Mouse (Mus musculus): ENCODE results near the gene Asap3.

Gene Asap3

DNA sequence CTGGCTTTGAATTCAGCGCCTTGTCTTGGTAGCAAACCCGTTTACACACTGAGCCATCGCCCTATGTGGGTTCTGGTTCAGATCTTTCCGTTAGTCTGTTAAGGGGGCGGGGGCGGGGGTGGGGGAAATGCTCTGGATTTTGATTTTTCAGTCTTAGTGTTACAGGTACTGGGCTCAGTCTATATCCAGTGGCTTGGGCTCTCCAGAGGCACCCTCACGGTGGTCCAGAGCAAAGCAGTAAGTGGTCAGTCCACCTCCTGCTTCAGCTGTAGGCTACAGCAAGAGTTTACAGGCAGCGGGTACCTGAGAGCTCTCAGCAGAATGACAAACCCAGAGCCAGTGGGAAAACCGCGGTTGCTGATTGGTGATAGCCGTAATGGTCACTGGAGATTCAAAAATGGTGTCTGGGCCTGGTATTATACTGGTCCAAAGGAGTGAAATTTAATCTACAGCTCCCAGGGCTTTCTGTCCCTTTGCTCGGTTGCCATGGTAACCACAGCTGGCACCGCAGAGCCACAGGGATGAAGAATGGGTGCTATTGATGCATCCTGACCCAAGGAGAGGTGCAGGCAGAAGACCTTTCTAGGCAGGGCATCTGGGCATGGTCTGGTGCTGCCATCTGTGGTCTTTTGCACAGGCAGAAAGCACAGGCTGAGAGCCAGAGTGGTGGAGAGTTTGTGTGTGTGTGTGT, 17.5 kb downstream of the Asap3 start:
- no peak for DNase-seq

DNA sequence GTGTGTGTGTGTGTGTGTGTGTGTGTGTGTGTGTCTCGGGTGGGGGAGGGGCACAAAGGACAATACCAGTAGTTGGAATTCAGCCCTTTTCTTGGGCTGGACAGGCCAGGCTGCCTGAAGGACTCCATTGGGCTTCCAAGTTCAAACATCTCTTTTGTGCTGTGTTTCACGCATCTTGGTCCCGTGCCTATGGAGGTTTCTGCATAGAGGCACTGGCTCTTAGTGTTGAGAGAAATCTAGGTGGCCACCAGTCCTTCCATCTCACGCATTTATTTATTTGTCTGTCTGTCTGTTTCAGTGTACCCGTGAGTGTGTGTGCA, 18.0 kb downstream of the Asap3 start:
- no peak for DNase-seq

DNA sequence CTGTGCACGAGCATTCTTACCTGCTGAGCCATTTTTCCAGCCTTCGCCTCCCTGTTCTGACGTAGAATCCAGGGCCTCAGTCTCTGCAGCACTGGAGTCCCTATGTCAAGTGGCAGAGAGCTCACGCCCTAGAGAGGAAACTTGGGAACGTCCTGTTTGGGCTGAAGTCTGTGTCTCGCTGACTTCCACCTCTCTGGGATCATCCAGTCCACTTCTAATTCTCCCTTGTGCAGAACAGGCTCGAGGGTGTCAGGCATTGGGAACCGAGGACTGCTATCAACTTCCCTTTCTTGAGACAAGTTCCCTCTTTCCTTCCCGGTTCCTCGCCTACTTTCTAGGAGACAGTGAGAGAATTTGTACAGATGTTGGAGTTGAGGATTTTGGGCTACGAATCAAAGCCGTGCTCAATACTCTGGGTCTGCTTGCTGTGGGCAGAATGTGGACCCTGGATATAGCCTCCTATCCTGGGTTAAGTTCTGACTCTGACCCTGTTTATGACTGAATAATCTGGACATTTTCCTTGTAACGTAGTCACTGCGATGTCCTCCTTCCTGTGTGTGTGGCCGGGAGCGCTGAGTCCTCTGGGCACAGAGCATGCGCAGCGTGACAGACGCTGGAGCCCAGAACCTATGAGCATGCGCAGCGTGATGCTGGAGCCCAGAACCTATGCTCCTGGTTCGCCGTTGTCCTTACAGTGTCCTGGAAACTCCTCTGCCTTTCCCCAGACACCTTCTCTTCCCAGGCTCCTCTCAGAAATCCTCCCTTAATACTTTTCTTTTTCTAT, 18.7 kb downstream of the Asap3 start:
- DNase-seq = no peak

DNA sequence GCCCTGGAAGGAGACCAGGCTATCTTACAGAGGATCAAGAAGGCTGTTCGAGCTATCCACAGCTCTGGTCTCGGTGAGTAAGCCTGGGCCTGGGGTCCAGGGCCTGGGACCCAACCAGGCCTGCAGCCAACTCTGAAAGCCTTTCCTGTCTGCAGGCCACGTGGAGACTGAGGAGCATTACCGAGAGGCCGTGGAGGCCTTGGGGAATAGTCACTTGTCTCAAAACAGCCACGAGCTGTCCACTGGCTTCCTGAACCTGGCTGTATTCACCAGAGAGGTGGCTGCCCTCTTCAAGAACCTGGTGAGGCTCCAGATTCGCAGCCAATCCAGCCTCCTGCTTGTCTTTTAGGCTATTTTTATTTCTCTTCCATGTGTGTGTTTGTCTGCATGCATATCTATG, 21.2 kb downstream of the Asap3 start:
- no peak for DNase-seq

DNA sequence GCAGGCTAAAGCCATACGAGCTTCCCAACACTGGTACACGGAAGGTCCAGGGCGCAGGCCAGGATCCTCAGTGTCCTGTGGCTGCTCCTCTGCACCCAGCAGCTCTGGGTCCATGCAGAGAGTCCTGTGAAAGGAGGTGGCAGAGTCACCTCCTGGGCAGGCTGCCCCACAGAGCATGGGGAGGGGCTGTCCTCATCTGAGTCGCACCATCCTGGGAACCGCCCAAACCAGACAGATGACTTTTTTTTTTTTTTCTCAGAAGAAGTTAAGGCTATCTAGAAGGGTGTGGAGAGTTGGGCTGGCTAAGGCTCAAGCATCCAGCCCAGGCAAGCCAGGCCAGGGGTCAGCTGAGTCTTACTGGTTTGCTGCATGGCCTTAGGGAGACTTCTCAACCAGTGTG, 22.5 kb downstream of the Asap3 start:
- DNase-seq = peak in 1 of 2 experiments; percentile 56

DNA sequence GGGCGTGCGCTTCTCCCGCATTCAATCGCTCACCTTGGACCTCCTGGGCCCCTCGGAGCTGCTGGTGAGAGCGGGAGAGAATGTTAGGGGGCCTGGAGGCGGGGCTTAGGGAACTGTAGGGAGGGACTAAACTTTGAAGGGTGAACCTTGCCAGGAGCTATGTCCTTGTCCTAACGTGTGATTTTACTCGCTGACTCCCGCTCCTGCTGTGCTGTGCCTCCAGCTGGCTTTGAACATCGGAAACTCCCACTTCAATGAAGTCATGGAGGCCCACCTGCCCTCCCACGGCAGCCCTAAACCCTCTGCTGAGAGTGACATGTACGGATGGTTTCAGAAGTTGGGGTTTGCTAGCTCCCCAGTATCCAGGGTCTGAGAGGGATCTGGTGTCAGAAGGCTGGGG, 32.5 kb downstream of the Asap3 start:
- DNase-seq = no peak

DNA sequence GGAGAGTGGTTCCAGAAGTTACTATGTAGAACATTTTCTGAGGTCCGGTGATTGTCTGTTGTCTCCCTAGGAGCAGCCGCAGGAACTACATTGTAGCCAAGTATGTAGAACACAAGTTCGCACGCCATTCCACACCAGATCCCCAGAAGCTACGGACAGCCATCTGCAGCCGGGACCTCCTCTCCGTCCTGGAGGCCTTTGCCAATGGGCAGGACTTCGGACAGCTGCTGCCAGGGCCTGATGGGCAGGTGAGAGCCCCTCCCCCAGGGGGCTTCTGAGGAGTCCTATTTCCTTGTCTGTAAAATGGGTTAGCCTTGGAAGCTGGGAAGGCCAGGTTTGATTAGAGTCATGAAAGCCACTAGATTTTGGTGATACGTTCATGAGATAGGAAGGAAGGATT, 32.9 kb downstream of the Asap3 start:
- DNase-seq = no peak

DNA sequence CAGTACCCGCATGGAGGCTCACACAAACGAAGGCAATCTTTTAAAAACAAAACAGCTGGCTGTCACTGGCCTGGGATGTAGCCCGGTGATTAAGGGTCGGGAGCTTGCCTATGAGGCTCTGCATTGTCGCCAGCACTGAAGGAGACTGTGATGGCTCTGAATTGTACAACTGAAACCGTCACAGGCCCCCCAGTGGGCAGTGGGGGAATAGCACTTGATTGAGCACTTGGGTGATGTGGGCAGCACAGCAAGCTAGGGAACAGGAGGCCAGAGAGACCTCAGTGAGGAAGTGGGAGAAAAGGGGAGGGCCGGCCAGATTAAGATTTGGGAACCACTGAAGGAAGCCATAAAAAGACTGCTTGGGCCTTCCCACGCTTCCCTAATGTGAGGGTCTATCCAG, 33.5 kb downstream of the Asap3 start:
- DNase-seq = peak; percentile 82 to 88

DNA sequence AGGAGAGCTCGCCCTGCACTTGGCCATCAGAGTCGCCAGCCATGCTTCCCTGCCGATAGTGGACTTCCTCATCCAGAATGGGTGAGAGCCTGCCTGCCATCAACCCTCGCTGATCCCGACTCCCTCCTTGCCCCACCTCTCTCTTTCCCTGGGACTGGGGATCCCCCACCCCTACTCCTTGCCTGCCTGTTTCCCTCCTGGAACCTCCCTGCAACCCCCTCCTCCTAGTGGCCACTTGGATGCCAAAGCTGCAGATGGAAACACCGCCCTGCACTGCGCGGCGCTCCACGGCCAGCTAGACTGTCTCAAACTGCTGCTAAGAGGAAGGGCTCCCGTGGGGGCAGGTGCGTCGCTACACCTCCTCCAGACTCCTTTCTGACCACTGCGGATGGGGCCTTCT, 34.0 kb downstream of the Asap3 start:
- DNase-seq = no peak

DNA sequence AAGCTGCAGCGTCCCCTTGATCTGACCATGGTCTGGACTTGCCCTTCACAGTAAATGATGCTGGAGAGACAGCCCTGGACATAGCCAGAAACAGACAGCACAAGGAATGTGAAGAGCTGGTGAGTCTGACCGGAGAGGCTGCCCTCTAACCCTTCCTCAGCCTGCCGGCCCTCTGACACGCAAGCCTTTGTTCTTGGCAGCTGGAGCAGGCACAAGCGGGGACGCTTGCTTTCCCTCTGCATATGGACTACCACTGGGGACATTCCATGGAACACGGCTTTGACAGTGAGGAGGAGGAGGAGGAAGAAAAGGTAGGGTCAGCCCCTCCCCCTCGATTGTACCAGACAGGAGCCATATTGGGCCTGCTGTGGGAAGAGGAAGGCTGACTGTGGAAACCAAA, 34.8 kb downstream of the Asap3 start:
- no peak for DNase-seq

DNA sequence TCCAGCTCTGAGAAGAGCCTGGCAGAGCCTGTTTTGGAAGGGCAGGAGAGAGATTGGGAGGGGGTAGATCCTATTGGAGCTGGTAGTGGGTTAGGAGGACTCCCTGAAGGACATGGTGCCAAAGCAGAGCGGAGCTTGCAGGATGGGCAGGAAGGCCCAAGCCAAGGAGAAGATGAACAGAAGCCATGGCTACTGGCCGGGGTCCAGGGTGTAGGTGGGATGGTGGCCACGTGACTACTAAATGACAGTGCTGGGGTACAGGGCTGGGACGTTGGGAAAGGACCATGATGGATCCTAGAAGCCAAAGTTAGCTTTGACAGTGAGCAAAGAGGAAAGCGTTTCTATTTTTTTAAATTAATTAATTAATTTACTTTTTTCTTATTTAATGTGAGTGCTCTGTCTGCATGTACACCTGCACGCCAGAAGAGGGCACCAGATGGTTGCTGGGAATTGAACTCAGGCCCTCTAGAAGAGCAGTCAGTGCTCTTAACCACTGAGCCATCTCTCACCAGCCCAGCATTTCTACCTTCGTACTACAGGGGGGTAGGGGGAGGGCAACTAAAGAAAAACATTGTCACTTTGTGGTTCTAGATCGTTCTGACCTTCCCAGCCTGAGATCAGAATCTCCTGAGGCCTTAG, 36.0 kb downstream of the Asap3 start:
- DNase-seq = peak in 1 of 2 experiments; percentile 55

DNA sequence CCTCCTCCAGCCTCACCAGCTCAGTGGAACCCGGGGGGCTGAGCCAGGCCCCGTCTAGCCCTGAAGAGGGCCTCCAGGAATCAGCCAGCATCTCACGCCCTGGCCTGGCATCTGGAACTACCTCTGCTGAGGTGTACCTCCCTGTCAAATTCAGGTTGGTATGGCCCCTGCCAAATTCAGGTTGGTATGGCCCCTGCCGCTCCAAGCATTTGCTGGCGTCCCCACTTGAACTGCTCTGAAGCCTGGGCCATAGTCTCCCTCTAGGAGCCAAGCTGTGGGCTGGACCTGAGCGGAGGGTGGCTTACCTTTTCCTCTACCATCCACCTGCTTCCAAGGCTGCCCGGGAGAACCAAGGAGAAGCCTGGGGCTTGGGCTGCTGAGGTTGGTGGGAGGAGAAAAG, 36.6 kb downstream of the Asap3 start:
- DNase-seq = no peak

DNA sequence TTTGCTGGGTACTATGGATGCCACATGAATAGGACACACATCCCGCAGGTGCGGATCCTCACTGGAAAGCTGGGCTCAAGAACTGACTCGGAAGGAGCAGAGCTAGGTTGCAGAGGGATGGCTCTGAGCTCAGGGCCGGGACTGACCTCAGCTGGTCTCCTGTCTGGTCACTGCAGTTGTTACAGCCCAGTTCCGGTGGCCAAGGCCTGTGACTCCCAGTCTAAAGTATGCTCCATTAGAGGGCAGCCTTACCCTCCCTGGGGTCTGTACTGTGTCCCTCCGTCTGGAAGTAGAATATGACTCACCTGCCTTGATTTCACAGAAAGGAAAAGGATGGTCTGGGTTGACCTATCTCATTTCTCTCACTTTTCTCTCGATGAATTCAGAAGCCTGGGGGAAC, 38.0 kb downstream of the Asap3 start:
- DNase-seq = no peak

DNA sequence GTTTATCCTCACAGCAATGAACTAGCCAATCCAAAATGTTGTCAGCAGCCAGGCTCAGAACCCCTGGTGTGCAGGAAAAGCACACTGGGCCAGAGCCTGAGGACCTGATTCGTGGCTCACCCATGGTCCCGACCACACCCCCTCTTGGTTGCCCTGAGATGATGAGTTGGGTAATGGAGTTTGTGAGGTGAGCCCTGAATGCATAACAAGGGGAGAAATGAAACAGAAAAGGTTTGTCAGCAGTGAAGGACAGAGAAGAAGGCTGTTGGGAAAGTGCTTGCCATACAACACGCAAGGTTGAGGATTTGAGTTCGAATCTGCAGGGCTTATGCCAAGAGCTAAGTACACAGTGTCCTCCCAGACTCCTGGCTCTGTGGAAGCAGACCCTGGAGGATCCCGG, 39.5 kb downstream of the Asap3 start:
- no peak for DNase-seq

DNA sequence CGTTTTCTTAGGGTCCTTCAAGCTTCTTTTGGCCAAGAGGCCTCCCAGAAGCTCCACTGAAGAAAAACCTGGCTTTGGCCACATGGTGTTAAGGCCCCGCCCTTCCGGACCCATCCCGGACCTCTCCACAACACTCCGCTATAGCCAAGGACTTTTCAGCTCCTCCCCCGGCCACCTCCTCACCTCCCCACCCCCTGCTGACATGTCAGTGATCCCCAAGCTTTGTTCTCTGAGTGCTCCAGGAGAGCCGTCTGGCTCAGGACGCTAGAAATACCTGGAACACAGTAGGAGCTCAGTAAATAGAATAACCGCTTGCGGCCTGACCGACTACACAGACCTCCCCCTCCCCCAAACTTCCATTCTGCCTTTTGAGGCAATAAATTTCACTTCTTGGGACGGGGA, 40.4 kb downstream of the Asap3 start:
- peak in 1 of 2 experiments; percentile 39 for DNase-seq

DNA sequence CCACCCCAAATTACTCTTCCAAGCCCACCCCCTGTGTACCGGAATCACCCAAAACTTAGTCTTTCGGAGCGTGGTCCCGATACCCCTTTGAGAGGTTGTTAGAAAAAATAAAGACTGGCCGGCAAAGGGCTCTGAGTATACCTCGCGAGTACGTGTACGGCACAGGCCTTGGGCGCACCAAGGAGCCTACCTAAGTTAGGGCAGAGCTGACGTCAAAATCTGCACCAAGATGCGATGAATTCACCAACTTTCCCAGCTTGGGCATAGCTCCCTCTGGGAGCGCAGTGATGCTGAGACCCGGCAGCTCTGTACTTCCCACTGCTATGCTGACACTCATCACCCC, 41.2 kb downstream of the Asap3 start:
- no peak for DNase-seq

DNA sequence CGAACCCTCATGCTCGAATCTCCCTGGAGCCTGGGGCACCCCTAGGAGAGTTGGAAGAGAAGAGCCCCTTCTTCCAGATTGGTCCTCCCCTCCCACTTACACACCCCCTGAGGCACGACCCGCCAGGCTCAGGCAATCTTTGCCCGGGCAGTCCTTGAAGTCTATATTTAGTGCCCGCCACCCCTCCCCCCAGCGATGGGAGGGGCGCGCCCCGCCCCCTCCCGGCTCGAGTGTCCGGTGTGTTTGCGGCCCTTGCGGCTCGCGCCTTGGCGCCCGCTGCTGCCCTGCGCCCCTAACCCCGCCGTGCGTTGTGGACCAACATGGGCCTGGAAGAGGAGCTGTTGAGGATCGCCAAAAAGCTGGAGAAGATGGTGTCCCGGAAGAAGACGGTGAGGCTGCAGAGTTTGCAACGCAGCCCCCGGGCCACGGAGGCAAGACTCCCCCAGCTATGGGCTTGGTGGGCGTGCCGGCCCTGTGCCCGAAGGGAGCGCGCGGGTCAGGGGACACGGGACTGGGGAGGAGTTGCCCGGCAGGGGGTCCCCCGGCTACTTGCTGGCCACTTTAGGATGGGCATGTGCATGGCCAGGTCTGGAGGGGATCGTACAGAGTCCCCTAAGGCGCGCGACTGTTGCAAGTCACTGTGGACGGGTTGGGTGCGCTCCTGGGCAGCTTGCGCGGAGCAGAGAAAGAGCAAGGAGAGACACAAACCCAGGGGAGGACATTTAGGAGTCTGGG, 41.7 kb downstream of the Asap3 start, which contains the start of gene Tcea3:
Gene Tcea3, plus strand, starts transcription at position 1 of the 735 bp plus-strand sequence.
- DNase-seq = peak; percentile 63 to 74

DNA sequence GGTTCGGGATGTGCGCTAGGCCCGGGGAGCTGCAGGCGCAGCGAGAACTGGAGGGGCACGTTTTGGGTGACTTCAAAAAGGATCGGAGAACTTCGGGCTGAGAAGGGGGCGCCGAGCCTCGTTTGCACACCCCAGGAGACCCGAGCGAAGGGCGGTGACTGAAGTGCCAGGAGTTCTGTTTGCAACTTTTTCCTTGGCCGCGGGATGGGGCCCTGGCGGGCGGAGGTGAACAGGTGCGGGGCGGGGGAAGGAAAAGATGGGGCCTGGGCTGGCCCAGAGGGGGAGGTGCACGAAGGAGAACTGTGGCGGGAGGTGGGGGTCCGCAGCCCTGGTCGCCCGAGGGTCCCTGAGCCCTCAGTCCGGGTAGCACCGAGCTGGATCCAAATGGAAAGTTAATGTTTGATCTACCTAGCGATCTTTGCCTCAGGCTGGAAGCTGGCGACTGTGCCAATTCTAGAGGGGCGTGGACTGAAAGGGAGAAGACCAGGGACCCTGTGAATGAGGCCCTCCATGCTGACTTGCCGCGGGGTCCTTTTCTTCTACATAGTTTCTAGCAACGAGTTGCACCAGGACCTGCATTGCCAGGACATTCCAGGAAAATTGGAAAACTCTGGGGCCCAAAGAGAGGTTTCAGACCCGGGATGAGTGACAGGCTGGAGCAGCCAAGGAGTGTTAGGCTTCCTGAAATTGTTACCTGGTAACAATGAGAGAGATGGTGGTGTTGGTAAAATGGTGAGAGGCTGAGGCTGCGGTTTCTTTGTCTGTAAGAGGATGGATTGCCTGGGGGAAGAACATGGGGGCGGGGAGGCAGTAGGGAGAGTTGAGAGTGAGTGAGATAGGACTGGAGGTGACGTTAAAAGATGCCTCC, 42.5 kb downstream of the Asap3 start:
- peak in 1 of 2 experiments; percentile 25 for DNase-seq

DNA sequence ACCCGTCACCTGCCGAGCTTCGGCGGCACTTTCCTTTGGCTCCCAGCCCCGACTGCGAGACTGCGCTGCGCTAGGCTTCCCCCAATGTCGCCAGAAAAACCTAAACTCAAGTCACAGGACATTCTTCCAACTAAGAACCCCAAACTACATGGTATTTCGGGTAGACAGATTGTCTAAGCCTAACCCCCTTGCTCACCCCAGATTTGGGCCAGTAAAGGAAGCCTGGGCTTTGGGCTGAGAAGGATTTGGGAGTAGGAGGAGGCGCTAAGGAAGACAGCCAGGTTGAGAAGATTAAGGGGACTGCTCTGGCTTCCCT, 43.1 kb downstream of the Asap3 start:
- no peak for DNase-seq

DNA sequence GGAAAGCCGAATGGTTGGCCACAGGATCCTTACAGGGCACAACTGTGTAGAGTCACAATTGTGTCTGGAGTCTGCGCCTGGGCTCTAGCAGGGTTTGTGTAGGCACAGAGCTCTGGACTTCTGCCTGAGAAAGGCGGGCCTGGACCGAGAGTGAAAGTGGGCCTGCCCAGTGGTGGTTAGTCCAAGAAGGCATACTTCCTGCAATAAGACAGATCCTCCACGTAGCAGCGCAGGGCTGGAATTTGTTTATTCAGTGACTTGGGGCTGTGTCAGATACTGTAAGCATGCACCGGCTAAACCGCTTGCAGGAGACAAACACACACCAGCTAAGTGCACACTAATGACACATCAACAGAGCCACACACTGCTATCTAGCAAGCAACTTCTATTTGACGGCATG, 43.6 kb downstream of the Asap3 start:
- DNase-seq = peak; percentile 80 to 88

DNA sequence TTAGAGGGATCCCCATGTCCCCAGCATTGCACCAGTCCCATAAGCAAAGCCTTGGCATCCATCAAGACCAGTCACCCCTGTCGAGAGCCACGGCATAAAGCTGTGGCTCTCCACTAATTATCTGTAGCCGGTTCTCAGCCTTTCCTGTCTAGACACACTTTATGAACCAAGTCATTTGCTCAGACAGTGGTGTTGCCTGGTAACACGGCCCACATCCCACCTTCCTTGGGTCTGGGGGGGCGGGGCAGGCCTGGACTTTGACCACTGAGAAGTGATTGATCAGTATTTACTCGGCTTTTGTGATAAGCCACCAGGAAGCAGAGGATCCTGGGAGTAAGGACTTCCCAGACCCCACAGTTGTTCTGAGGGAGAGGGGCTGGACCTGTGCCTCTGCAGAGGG, 49.8 kb downstream of the Asap3 start:
- no peak for DNase-seq

DNA sequence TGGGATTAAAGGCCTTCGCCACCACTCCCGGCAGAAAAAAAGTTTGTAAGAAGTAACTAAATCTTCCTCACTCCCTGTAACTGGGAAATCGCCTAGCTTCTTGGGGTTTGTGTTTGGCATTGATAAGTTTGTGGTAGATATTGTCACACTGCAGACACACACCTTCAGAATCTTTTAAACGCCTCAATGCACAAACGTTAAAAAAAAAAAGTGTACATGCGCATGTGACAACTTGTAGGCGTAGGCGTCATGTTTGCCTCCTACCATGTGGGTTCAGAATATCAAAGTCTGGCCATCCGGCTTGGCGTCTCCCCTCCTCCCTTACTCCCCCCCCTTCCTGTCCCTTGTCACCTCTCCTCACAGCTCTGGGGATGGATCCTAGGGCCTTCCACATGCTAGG, 50.5 kb downstream of the Asap3 start:
- DNase-seq = no peak

DNA sequence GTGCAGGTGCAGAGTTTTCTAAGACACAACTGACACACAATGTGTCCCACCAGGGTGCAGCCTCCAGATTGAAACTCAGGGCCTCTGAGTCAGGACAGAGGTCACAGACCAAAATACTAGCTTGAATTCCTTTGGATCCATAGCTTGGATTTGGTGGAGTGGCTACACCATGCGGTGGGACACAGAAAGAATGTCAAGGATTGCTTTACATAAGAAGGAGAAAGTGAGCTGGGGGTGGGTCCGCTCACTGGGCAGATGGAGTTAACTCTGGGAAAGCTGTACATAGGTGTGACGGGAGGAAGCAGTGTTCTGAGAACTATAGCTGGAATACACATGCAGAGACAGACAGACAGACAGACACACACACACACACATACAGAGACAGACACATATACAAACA, 53.8 kb downstream of the Asap3 start:
- DNase-seq = no peak

All from lung, postnatal 4 days (tissue).